Mouse (Mus musculus) cerebellum, adult 11 months (tissue): ENCODE measurements around the gene Siva1.

ENCODE experiments used
- DNase-seq: peaks from one replicate; pipeline ENCODE4 v3.0.0; 2022

Siva1 gene

DNA sequence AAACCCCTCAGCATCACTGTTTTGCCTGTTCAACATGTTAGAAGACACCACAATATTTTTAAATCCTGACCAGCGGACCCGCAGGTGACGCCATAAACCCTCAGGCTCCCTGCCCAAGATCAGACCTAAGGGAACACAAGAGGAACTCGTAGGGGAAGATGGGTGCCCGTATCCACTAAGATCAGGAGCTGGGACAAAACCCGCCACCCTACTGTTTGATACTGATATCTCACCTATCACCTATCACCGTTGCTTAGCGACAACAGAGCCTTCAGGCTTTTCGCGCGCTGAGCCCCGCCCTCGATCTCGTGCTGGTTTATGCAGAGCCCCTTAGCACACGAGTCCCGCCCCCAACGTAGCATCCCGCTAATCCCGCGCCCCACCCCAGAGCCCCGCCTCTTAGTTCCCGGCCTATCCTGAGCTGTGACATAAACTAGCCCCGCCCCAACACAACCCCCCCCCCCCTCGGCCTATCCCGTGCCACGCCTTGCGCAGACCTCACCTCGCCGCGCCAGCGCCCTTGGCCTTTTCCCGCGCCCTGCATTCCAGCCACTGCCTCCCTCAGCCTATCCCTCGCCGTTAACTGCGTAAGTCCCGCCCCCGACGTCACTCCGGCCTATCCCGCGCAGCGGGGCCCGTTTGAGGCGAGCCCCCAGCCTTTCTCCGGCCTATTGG, at the start of gene Siva1:
Gene Siva1 (plus strand): TSS at position 500 of the 675 bp plus-strand sequence.
- DNase-seq: peak; percentile 99

DNA sequence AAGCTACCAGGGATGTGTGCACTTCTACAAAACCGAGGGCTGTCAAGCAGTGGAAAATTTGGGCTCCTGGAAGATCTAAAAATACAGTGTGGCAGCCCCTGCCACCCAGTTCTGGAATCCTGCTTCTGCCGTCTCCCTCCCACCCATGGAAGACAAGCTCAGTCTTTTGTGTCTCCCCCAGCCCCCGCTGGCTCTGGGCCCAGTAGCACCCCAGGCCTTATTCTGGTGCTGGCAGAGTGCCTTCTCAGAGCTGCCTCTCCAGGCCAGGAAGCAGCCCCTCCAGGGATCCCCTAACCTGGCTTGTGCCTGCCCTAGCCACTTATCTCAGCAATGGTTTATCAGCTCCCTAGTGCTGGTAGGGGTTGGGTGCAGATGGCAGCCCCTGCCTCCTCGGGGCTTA, 49.5 kb upstream of the Siva1 start:
- DNase-seq: no peak

- no peak for DNase-seq
Observed at GRCm38 (mm10) chr12:112595626-112596025, 48.9 kb upstream of the Siva1 start.

DNA sequence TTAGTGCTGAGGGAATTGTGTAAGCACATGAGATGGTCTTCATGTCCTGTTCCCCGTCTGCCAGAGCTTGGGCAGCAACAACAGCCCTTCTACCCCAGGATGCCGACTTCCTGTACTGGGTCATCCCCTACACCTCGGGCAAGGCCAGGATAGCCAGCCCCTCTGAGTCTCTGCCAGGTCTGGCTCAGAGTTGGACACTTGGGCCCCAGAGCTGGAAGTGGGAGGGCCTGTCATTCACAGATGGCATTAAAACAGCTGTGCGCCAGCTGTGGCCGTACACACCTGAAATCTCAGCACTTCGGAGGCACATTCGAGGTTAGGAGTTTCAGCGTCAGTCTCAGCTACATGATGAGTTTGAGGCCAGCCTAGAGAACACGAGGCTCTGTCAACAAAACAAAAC, 48.0 kb upstream of the Siva1 start:
- DNase-seq: no peak

DNA sequence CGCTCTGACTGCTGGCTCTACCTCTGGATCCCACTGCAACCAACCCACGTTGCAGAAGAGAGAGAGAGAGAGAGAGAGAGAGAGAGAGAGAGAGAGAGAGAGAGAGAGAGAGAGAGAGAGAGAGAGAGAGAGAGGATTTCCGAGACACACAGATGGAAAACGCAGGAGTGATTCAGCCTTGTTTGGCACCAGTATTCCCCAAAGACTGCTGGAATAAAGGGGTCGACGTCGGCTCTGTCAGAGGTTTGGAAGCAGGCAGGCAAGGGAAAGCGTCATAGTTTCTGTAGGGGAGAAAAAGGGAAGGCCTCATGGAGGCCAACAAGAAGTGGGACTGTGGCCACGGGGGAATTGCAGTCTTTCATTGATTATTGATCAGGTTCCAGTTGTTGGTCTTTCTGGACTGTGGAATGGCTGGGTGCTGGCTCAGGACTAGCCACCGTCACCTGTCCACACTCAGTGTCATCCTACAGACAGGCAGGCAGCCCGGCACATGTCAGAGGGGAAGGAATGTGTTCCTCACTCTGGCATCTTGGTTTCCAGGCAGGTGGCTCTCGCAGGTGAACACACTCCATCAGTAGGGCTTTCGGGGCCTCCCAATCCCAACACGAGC, 47.5 kb upstream of the Siva1 start:
- no peak for DNase-seq

- DNase-seq: no peak
Observed at GRCm38 (mm10) chr12:112597618-112598017, 46.9 kb upstream of the Siva1 start.

DNA sequence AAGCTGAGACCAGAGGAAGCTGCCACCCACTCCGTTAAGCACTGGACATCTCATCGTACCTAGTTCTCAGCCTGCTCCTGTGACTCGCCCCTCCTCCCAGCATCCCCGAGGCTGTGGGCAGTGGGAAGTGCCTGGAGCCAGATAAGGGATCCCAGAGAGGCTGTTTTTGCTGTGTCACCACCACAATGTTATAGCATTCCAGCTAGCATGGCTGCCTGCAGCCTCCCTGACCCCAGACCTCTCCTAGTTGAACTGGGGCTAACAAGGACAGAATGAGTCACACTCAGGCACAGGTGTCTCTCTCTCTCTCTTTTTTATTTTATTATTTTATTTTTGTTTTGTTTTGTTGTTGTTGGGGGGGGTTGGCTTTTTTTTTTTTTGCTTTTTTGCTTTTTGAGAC, 45.3 kb upstream of the Siva1 start:
- DNase-seq: no peak

DNA sequence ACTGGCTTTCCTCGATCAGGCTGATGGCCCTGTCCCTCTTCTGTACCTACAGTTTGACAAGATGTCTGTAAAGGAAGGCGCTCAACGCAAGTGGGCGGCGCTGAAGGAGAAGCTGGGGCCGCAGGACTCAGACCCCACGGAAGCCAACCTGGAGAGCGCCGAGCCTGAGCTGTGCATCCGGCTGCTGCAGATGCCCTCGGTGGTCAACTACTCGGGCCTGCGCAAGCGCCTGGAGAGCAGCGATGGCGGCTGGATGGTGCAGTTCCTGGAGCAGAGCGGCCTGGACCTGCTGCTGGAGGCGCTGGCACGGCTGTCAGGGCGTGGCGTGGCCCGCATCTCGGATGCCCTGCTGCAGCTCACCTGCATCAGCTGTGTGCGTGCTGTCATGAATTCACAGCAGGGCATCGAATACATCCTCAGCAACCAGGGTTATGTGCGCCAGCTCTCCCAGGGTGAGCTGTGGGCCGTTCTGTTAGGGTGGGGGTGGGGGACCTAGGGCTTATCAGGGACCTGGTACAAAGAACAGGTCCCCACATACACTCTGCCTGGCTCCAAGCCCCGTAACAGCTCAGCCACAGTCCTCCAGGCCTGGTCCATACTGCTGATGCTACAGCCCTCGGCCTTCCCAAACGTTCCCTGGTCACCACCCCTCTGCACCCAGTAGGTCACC, 44.4 kb upstream of the Siva1 start:
- no peak for DNase-seq

DNA sequence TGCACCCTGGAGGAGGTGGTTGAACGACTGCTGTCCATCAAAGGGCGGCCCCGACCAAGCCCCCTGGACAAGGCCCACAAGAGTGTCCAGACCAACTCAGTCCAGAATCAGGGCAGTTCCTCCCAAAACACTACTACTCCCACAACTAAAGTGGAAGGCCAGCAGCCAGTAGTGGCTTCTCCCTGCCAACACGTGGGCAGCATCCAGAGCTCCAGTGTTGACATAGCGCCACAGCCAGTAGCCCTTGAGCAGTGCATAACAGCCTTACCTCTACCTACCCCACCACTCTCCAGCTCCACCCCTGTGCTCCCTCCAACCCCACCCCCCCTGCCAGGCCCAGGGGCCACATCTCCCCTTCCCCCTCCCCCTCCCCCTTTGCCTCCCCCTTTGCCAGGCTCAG, 40.5 kb upstream of the Siva1 start:
- DNase-seq: no peak

GRCm38 (mm10) chr12:112604709-112605649, 39.5 kb upstream of the Siva1 start:
- no peak for DNase-seq

DNA sequence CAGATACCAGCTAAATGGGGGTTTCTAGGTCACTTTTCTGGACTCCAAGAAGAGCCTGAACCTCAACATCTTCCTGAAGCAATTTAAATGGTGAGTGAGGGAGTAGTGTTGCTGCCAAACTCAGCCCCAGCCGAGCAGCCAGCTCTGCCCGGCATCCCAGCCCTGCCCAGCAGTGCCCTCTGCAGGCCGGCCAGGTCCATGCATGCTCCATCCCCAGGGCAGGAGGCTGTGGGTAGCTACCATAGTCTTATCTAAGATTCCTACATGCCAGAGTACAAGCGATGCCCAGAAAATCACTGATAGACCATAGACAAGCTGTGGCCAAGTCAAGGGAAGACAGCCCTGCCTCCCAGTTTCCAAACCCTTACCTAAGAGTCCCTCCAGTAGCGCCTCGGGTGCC, 38.7 kb upstream of the Siva1 start:
- peak; percentile 72 for DNase-seq

- no peak for DNase-seq
Observed at GRCm38 (mm10) chr12:112606998-112607397, 37.5 kb upstream of the Siva1 start.

DNA sequence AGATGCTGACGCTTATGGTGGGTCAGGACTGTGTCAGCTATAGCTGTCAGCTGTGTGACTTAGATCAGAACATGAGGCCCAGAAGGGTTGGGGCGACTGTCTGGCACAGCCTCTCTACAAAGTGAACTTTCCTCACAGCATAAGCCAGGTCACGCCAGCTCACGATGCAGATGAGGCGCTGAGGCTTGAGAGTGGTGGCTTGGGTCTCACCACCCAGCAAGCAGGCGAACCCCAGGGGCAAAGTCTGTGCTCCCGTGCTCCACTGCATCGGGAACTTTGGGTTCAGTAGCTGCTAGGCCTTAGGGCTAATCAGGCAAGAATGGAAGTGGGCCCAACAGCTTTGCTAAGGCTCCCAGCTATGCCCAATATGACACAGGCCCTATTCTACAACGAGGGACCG, 35.4 kb upstream of the Siva1 start:
- no peak for DNase-seq

DNA sequence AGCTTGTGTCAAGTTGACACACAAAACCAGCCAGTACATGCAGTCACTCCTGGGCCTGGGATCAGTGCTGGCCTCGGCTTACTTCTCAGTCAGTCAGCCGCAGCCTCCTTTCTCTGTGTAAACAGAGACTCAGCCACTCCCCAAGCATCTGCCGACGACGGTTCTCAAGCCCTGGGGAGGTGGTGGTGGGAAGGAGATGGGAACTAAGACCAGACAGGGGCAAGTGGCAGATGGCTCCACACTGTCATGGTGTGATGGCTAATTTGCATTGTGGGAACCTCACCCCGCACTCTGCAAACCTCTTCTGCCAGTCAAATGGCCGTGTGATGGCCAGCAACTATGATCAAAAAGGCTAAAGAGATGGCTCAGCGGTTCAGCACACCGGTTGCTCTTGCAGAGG, 27.8 kb upstream of the Siva1 start:
- no peak for DNase-seq

DNA sequence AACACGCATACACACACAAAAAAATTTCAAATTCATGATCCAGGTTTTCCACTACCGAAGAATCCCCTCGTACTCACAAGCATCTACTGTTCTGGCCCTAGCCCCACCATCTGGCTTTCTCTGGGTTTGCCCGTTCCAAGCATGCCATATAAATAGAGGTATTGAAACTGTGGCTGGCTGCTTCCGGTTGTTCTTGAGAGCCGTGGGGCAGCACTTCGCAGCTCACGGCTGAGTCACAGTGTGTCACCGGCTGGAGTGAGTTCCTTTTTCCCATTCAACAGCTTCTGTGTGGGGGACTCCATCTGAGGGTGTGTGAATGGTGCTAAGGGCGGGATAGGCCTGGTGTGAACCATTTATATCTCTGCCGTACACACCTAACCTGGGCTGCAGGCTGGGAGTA, 27.3 kb upstream of the Siva1 start:
- DNase-seq: no peak

DNA sequence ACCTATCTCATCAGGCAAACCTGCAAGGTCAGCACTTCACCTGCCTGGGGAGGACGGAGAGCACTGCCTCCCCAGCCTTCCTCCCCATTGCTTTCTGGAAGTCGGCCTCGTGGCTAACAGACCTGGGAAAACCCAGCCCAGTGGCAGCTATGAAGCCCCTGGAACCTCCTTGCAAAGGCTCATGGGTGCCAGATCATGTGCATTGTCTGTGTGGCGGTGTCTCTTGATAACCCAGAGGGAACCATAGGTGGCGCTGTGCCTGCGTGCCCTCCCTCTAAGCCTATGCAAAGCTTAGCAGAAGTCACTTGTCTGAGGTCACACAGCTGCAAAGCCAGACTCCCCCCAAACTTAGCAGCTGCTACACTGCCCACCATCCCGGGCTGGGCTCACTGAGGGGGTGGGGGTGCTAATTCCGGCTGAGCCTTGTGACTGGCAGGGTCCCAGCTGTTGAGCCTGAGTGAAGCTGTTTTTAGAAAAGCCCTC, 26.5 kb upstream of the Siva1 start:
- no peak for DNase-seq

GRCm38 (mm10) chr12:112618981-112619685, 25.3 kb upstream of the Siva1 start:
- DNase-seq: no peak

- DNase-seq: peak; percentile 50
Observed at GRCm38 (mm10) chr12:112619686-112620353, 24.7 kb upstream of the Siva1 start, which contains the start of gene Adssl1. Gene Adssl1 (plus strand): TSS chr12:112620045.

GRCm38 (mm10) chr12:112620354-112621061, 24.0 kb upstream of the Siva1 start:
- DNase-seq: no peak

GRCm38 (mm10) chr12:112621900-112622299, 22.6 kb upstream of the Siva1 start:
- no peak for DNase-seq

DNA sequence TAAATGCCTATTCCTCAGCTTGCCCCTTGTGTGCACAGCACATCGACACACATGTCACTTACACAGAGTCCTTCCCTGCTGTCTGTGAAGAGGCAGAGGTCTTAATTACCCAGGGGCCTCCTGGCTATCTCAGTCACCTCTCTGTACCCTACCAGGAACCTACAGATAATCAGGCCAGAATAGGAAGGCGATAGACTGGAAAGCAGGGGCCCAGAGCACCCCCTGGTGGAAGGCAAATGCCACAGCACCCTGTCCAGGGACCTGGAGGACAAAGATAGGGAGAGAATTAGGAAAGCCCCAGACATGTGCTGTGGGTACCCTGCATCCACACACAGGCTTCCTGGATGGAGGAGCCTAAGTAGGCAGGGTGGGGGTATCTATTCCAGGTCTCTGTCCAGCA, 20.7 kb upstream of the Siva1 start:
- peak; percentile 55 for DNase-seq
